In the genomic region with DNA sequence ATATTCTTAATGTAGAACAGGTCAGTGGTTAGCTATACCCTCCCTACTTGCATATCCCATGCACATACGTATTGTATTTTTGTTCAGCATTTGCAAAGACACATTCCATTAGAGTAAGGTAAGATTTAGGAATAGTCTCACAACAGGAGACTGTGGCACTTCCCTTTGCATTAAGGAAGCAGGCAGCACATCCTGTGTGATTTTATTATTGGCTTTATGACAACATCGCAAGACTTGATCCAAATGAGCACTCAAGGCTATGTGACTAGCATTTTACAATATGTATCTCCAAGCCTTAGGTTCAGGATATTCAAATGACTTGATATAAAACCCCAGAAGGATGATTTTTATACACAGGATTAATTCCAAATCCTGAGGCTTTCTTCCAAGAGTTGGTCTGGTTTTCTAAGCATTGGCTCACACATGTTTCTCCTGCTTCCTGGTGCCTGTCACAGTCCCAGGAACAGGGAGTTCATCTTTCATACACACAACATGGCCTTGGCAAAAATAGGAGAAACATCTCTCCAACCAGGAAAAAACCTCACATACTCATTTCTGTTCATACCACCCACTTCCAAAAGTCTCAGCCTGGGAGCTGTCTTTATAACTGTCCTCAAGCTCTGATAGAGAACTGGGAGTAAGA, we compare ENCODE assay signal across 18 mouse cellular contexts.
DNase-seq lines count a peak whose midpoint lies in the region; ATAC-seq and TF ChIP-seq lines count a peak whose summit lies in the region.
"Had no signal": no experiment of that assay in that cellular context is flagged by ENCODE, and none has a peak within 500 bp of the region (broad histone marks: within the 10 kb centered on the region; RNA-seq: fewer than 3 reads in every experiment).

No protein-coding gene starts in this region.

- TF ChIP-seq POLR2A in kidney, adult 2 months (IDR thresholded peaks at IDR 0.05; ENCODE audit: low read depth, low read length), result no peak

- H3K9ac ChIP-seq in heart, embryonic 11.5 days (ENCODE audit: low read depth, low read length), result no peak overlapping the region
- H3K9ac ChIP-seq: embryonic facial prominence, embryonic 13.5 days; hindbrain, embryonic 12.5 days; liver, embryonic 12.5 days had no signal

- H3K4me2 ChIP-seq in heart, embryonic 11.5 days, result no peak overlapping the region
- H3K4me2 ChIP-seq: embryonic facial prominence, embryonic 13.5 days; hindbrain, embryonic 12.5 days; liver, embryonic 12.5 days had no signal

- no peak overlapping the region for H3K27ac ChIP-seq in heart, embryonic 11.5 days (ENCODE audit: low read depth, low read length)
- no peak overlapping the region for H3K27ac ChIP-seq in kidney, adult 2 months (ENCODE audit: insufficient read depth, low read depth, low read length)
- H3K27ac ChIP-seq: embryonic facial prominence, embryonic 13.5 days; hindbrain, embryonic 12.5 days; left cerebral cortex, adult 2 months; liver, embryonic 12.5 days; macrophage; midbrain, embryonic 10.5 days had no signal

- H3K4me3 ChIP-seq in heart, embryonic 11.5 days (ENCODE audit: low read depth, low read length), result no peak overlapping the region
- no peak overlapping the region for H3K4me3 ChIP-seq in kidney, adult 2 months (ENCODE audit: insufficient read depth, low read depth, low read length)
- H3K4me3 ChIP-seq: embryonic facial prominence, embryonic 13.5 days; hindbrain, embryonic 12.5 days; left cerebral cortex, adult 2 months; liver, embryonic 12.5 days; midbrain, embryonic 10.5 days had no signal

- no peaks in the 10 kb centered on the region for H3K4me1 ChIP-seq in heart, embryonic 11.5 days (ENCODE audit: control insufficient read depth, insufficient read depth, low read length)
- H3K4me1 ChIP-seq in kidney, adult 2 months (ENCODE audit: control insufficient read depth, insufficient read depth, low read length), result no peaks in the 10 kb centered on the region
- H3K4me1 ChIP-seq: embryonic facial prominence, embryonic 13.5 days; hindbrain, embryonic 12.5 days; liver, embryonic 12.5 days had no signal

- H3K36me3 ChIP-seq in heart, embryonic 11.5 days (ENCODE audit: control insufficient read depth, insufficient read depth, low read length), result no peaks in the 10 kb centered on the region
- H3K36me3 ChIP-seq in kidney, adult 2 months (ENCODE audit: control insufficient read depth, insufficient read depth, low read length), result no peaks in the 10 kb centered on the region
- H3K36me3 ChIP-seq: embryonic facial prominence, embryonic 13.5 days; hindbrain, embryonic 12.5 days; liver, embryonic 12.5 days; midbrain, embryonic 10.5 days had no signal

- no peaks in the 10 kb centered on the region for H3K27me3 ChIP-seq in heart, embryonic 11.5 days (ENCODE audit: control insufficient read depth, insufficient read depth, low read length)
- no peaks in the 10 kb centered on the region for H3K27me3 ChIP-seq in kidney, adult 2 months (replicated peaks; ENCODE audit: control insufficient read depth, insufficient read depth, low read length)
- H3K27me3 ChIP-seq: embryonic facial prominence, embryonic 13.5 days; hindbrain, embryonic 12.5 days; liver, embryonic 12.5 days had no signal

- no peaks in the 10 kb centered on the region for H3K9me3 ChIP-seq in heart, embryonic 11.5 days (replicated peaks; ENCODE audit: control insufficient read depth, low read length)
- H3K9me3 ChIP-seq: embryonic facial prominence, embryonic 13.5 days; hindbrain, embryonic 12.5 days; liver, embryonic 12.5 days; midbrain, embryonic 10.5 days had no signal

- peak; percentile 91 for DNase-seq in heart, adult 11 months
- peak; percentile 13 for DNase-seq in kidney, adult 2 months
- DNase-seq in kidney, adult 18-20 months, result no peak
- peak; percentile 5 for DNase-seq in lung, postnatal 36 days
- no peak for DNase-seq in lung, postnatal 4 days
- peak; percentile 8 for DNase-seq in telencephalon, adult 2 months (ENCODE audit: low read depth, low spot score)
- no peak for DNase-seq in layer of hippocampus, postnatal 10 days (ENCODE audit: low spot score in 2 of 2)
- DNase-seq: cerebellum, adult 11 months; kidney, adult 8-10 months; kidney, postnatal 36 days; right cerebral cortex, postnatal 14 days had no signal

- no peak for ATAC-seq in heart, embryonic 11.5 days (replicated peaks; ENCODE audit: insufficient number of reproducible peaks, low FRiP score, low TSS enrichment)
- ATAC-seq: liver, embryonic 12.5 days had no signal

- TF ChIP-seq CTCF in kidney, adult 2 months (conservative IDR thresholded peaks at IDR 0.05; ENCODE audit: insufficient read depth, insufficient read length, low read depth, low read length), result no peak

- 86% methylated on average over 2 of the region's 2 CpGs for whole genome bisulfite sequencing in heart, embryonic 11.5 days (ENCODE audit: insufficient replicate concordance)
- WGBS in kidney, adult 2 months, result 72% methylated on average over 2 of the region's 2 CpGs

Comparison
In these comparisons a context has a peak if more than half of its experiments do, and no peak if none do; other contexts are left out.
1. DNase-seq: peak in heart, adult 11 months (single experiment), kidney, adult 2 months (single experiment), lung, postnatal 36 days (single experiment) and telencephalon, adult 2 months (single experiment); none in kidney, adult 18-20 months (single experiment), lung, postnatal 4 days (0 of 2) and layer of hippocampus, postnatal 10 days (0 of 2).